Mouse (Mus musculus) thymus, adult 2 months (tissue): ENCODE measurements around the gene Il1r1.

Source experiments
- CTCF ChIP-seq: fragments of 200-500 bp; IDR thresholded peaks from 2 replicates; pipeline ENCODE4 v1.5.1; 2012; ENCODE audit warnings: mild to moderate bottlenecking, control low read depth, low read length, moderate library complexity, borderline replicate concordance; ENCODE audit not compliant: control insufficient read depth, poor library complexity, insufficient read depth; ENCODE audit errors: extremely low read depth
- POLR2A ChIP-seq: fragments of 200-500 bp; IDR thresholded peaks from 2 replicates; pipeline ENCODE4 v1.6.1; 2012; ENCODE audit warnings: mild to moderate bottlenecking, low read length, control low read depth, moderate library complexity; ENCODE audit not compliant: control insufficient read depth, poor library complexity, insufficient read depth; ENCODE audit errors: extremely low read depth

DNA sequence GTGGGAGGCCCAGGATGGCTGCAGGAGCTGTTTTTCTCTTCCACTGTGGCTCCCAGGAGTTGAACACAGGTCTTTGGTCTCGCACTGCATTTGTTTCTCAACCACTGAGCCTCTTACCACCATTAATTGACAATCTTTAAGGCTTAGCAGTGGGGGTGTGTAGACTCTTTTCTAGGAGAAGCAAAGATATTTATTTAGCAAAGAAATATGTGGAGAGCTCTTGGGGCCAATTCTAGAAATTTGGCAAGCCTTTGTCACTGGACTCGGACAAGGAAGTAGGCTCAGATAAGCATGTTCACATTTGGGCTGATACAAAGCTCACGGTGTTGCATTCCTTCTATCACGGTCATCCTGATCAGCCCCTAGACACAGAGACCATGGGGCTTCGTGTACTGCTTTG lies 34.0 kb upstream of the Il1r1 start:
- no peak for TF ChIP-seq POLR2A
- TF ChIP-seq CTCF: no peak
